Mouse (Mus musculus): Measurements from ENCODE around the gene Ccl6.

Gene Ccl6

DNA sequence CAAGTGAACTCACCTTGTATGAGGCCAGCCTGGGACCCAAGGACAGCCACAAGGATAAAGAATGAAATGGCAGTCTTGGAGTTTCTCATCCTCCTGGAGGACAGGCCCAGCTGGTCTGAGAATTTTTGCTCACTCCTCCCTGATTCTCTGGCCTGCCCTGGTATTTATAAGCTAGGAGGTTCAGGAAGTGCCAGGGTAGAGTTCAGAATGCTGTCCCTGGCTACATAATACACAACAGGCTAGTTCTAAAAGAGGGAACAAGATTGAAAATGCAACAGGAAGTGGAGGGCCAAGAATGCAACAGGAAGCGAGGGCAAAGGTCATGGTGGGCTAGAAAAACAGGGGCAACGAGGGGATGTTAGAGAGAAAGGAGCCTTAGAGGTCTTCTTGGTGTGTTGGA, at the start of gene Ccl6:
Ccl6 (minus strand) TSS at position 235 of the 400 bp plus-strand sequence.
- DNase-seq (ENCODE audit: low spot score in 2 of 2) = no peak

DNA sequence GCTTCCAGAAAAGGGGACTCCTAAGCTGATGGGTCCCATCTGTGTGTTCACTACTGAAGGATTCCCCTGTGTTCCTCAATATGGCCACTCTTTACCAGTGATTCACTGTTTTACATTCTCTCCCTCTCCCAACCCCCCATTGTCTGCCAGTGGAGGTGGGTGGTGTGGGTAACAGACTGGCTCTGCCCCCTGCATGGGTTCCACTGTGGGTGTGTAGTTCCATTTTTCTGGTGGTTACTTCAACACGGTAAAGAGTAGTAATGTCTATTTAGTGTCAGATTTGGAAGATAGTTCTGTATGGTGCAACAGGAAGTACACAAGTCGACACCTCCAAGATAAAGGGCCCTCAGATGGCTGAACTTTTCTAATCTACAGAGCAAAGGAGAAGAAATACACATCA, 48.3 kb upstream of the Ccl6 start:
- no peak for DNase-seq (ENCODE audit: low spot score in 2 of 2)

DNA sequence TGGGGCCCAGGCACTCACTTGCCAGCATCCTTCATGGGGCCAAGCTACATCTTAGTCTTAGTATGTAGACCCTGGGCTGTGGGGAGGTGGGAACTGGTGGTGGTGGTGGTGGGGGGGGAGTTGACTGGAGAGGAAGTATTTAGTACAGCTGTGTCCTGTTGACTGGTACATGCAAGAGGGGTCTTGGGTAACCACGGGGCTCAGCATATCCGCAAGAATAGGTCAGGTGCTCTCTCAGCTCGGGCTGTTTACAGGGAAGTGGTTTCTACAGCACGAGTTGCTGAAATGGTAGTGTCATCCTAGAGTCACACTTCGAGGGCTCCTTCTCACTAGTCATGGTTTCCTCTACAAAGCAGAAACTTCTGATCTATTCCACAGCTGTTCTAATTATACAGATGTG, 47.3 kb upstream of the Ccl6 start:
- DNase-seq (ENCODE audit: low spot score in 2 of 2) = no peak

DNA sequence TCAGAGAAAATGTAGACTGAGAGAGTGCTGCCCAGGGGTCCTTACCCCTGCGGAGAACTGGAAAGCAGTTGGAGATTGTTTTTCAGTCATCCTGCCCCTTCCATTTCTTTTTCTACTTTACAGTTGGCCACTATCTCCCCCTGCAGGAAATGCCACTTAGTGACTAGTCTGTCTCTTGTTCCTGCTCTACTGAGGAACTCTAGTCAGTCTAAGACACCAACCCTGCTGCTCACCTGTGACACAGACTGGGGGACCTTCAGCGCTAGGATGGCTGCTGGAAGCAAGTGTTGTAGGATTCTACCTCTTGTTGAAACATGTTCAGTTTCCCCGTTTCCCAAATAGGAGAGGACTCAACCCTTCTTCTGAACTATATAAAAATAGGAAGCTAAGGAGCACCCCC, 46.6 kb upstream of the Ccl6 start:
- no peak for DNase-seq (ENCODE audit: low spot score in 2 of 2)

DNA sequence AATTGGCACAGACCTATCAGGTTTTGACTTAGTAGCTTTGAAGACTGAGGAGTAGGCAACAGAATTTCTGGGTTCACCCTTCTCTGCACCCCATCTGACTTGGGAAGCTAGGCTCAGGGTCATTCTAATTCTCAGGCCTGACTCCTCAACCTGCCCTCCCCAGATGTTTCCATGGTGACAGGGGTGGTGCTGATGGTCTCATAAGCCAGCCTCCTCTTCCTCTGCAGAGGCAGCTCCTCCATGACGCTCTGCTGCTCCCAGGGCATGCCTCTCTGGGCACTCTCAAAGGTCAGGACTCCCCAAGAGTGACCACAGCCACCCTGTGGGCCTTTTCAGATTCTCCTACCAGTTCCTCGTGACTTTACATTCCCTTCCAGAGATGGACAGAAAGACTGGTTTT, 46.0 kb upstream of the Ccl6 start:
- no peak for DNase-seq (ENCODE audit: low spot score in 2 of 2)

DNA sequence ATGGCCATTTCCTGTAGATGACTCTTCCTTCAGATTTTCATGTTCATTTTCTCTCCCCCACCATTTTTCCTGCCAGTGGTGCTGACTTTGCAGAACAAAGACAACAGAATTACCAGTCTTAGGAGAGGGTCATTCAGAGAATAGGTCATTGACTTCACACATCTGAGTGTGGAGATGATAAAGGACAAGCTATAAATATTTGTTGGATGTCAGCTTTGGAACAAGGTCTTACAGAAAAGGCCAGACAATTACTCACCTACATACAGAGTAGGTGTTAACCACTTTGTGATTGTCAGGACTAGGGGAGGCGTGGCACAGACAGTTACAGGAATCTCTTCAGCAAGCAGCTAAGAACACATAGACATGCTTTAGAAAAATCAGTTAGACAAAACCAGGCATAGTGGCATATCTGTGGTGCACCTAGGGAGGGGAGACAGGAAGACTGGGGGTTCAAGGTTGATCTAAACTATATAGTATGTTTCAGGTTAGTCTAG, 43.9 kb upstream of the Ccl6 start:
- no peak for DNase-seq (ENCODE audit: low spot score in 2 of 2)

DNA sequence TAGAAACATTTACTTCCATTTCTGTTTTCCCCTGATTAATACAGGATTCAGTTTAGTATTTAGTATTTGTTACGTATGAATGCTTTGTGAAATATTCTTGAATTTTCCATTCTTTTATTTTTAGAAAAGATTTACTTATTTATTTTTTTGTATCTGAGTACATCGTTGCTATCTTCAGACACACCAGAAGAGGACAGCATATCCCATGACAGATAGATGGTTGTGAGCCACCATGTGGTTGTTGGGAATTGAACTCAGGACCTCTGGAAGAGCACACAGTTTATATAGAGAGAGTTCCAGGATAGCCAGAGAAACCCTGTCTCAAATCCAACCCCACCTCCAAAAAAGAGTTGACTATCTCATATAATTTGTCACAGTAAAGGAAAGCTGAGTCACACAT, 42.0 kb upstream of the Ccl6 start:
- no peak for DNase-seq (ENCODE audit: low spot score in 2 of 2)

DNA sequence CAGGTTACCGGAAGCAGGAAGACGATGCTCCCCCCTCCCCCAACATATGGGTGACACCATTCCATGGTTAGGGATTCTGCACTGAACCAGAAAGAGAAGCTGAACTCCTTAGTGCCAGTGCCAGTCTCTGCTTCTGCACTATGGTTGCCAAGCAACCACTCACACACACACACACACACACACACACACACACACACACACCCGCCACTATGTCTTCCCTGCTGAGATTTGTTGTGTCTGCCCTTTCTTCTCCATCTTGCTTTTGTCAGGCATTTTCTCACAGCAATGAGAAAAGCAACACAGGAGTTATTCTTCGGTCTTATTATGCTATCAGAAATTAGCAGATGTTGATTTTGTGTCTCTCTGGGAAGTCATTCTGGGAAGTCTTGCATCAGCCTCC, 41.5 kb upstream of the Ccl6 start:
- DNase-seq (ENCODE audit: low spot score in 2 of 2) = no peak

DNA sequence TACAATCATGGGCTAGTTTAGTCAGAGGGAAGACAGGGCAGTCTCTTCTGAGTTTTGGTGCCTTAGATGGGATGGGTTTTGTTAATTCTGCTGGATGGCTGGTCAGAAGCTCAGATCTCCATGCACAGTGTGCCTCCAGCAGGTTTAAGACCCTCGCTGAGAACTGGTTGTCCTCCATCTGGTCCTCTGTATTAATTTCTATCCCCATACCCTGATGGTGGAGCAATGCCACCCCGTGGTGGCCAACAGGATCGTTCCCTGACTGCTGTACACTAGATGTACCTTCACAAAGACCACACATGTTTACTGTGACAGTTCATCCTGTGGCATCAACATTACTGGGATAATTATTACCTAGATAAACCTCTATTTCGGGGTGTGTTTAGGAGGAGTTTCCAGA, 39.9 kb upstream of the Ccl6 start:
- DNase-seq (ENCODE audit: low spot score in 2 of 2) = no peak

DNA sequence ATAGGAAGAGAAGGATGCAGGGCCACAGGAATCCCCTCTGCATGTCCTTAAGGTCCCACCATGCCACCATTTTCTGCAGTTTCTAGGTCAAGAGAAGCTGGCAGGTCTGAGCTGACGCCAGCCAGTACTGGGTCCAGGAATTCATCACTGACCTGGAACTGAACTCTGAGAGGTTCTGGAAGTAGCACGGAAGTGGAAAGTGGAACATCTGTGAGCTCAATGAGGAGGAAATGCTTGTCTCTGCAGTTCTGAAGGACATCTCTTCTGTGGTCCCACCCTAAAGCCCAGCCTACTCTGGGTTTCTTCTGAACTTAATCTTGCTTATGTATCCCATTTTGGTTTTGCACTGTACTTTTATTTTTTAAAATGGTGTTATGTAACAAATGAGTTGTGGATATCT, 38.2 kb upstream of the Ccl6 start:
- DNase-seq (ENCODE audit: low spot score in 2 of 2) = no peak

DNA sequence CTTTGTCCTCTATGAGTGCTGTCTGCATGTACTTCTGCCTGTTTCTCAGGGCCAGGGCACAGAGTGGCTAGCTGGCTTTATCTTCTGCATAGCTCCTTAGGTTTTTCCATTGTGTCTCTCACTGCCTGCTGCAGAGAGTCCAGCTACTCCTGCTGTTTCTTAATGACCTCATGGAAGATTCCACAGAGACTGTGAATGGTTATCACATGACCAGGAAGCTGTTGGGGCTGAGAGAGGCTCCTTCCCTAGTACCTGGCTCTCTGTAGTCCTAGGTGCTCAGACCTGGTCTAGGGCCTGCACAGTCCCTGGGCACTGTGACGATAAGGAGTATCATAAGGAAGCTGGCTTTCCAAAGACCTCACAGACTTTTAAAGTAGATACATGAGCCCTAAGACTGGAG, 37.7 kb upstream of the Ccl6 start:
- DNase-seq (ENCODE audit: low spot score in 2 of 2) = no peak

DNA sequence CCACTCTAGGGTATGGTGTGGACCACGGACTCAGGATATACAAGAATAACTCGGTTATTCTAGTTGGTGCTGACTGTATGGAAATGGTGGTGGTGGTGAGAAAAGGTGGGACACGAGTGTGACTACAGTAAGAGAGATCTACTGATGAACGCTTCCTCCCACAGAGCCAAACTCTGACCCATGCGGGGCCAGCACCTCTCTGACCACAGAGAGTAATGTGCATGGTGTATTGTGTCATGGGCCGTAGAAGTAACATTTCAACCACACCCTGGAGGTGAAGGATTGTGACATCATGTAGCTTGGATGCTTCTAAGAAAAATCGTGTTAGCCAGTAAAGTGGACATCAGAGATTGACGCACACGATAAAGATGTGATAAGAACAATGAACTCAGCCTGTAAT, 35.9 kb upstream of the Ccl6 start:
- no peak for DNase-seq (ENCODE audit: low spot score in 2 of 2)

DNA sequence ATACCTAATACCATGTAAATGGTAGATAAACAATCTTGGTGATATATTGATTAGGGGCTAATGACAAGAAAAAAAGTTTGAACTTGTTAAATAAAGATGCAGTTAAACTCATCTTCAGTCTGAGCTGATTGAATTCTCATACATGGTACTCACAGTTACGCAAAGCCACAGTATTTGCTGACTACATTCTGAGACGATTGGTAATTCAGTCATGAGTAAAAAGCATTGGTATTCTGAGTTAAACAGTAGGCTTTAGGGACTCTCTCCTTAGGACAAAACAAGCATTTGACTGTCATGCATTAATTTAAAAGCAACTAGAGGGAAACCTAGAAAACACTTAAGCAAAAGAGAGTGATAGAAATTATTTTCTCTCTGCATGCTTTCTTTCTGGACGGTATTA, 30.7 kb upstream of the Ccl6 start:
- no peak for DNase-seq (ENCODE audit: low spot score in 2 of 2)

DNA sequence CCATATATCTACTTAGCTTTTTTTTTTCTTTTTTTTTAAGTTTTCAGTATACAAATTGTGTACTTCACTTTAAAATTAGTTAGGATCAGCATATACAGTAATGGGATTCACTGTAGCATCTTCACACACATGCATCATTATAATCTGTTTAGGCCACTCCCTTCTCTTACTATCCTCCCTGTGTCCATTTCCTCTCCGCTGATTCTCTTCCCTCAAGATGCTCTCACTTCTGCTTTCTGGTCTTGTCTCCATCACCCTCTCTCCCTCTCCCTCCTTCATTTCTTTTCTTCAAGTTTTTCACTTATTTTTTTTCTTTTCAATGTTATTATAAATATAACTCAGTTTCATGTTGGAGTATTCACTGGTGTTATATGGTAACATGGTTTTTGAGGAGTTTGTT, 26.1 kb upstream of the Ccl6 start:
- DNase-seq (ENCODE audit: low spot score in 2 of 2) = no peak

DNA sequence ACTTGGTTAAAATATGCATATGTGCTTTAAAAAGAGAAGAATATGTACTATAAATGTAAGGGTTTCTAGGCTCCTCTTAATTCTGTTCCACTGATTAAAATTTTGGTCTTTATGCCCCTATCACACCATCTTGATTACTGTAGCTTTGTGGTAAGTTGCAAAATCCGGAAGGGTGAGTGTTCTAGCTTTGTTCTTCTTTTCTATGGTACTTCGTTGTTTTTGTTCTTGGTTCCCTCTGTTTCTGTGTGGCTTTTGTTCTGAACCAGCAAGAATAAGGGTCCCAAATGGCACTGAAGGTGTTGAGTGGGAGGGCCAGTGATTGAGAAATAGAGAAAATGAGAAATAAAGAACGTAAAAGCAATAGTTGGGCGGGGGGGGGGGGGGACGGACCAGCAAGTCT, 25.4 kb upstream of the Ccl6 start:
- no peak for DNase-seq (ENCODE audit: low spot score in 2 of 2)

DNA sequence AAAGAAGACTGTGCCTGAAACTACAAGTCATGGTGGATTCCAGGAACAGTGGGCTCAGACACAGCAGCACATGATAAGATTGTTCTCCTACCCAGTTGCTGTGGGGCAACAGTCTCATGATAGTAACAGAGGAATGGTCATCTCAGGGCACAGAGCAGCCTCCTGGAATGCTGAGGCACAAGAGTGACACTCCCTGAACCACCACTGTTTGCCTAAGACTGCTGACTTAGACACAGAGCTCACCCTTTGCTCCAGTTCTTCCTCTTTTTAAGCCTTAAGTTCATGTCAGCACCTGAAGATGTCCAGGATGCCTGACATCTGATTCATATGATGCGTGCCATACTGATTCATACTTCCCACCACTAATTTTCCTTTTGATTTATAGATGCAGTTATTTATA, 23.7 kb upstream of the Ccl6 start:
- no peak for DNase-seq (ENCODE audit: low spot score in 2 of 2)

DNA sequence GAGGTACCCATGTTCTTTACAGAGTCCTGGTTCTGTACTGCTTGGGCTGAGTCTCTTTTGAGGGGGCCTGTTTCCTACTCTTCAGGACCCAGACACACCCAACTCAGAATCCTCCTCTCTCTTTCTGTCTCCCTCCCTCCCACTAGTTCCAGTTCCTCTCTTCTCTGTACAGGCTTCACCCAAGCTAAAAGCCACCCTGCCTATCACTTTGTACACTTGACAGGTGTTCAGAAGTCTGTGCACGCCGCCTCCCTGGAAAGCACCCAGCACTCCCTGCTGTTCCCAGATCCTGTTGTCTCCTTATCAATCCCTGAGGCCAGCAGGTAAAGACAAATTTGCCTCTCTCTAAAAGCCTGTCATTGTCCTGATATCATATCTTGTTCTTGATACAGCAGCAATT, 18.0 kb upstream of the Ccl6 start:
- no peak for DNase-seq (ENCODE audit: low spot score in 2 of 2)

DNA sequence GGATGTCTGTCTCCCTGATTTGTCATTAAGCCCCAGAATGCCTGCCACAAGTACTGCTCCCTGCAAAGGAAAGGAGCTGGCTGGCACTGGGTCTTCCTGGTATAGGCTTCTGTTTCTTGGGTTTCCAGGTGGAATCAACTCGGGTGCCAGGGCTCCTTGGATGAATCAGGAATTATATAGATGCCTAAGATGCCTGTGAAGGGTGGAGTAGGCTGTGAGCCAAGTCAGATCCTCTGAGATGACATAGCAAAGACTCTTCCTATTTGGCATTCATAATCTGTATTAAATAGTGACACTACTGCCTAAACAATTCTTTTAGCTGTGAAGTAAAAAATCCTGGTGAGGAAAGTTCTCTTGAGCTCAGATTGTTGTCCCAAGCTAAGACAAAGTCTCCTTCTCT, 13.5 kb upstream of the Ccl6 start:
- no peak for DNase-seq (ENCODE audit: low spot score in 2 of 2)

DNA sequence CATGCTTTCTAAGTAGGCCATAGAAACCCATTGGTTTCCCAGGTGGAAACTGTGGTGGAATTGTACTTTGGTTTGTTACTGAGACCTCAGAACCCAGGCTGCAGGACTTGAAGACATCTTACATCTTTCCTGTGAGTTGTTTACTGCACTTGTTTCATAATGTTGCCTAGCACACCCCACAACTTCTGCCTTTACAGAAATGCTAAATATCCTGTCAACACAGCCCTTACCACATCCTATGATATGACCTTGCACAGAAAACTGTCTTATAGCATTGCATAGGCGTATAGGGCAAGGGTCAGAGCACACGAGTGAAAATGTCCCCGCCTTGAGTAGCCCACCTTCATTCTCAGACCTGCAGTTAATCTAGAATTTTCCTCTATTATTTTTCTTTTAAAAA, 12.6 kb upstream of the Ccl6 start:
- no peak for DNase-seq (ENCODE audit: low spot score in 2 of 2)

DNA sequence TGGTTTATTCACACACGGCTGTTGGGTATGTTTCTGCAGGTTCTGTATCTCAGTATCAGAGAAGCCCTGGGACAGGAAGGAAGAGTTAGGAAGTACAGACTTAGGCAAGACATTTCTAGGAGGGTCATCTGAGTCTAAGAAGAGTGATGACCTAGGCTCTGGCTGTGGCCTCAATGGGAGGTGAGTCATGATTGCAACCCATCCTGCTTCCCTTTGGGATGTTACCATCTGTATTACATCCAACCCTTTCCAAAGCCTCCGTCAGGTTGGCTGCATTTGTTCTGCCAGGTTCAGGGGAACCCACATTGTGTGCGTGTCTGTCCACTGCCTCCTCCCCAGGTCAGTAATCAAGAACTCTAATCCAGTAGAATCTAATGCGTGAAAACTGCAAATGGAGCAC, 11.8 kb upstream of the Ccl6 start:
- no peak for DNase-seq (ENCODE audit: low spot score in 2 of 2)

DNA sequence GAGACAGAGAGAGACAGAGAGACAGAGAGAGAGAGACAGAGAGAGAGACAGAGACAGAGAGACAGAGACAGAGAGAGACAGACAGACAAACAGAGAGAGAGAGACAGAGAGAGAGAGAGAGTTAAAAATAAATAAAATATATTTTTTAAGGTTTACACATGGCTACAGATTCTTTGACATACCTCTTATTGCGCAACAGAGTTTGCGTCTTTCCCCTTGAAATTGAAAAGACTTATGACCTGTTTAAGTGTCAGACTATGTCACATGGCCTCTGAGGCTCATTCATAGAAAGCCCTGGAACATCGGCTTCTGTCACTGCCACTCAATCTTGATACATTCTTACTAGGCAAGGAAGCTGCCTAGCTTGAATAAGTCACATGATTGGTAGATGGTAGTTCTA, 10.5 kb upstream of the Ccl6 start:
- DNase-seq (ENCODE audit: low spot score in 2 of 2) = no peak

DNA sequence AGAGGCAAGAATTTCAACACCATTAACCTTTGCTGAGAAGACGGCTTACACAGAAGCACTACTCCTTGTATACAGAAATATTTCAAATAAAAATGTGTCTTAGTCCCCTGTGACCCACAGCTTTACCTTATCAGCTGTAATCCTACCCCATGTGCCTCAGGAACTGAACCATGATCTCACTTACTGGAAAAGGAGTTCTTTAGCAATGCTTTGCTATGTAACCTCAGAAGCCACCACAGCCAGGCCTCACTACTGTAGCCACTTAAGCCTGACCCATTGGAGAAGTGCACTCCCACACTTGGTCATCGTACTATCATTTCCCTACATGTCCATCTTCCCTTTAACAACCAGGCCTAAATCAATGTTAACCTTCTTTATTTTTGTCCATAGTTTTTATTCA, 7.7 kb upstream of the Ccl6 start:
- DNase-seq (ENCODE audit: low spot score in 2 of 2) = no peak

DNA sequence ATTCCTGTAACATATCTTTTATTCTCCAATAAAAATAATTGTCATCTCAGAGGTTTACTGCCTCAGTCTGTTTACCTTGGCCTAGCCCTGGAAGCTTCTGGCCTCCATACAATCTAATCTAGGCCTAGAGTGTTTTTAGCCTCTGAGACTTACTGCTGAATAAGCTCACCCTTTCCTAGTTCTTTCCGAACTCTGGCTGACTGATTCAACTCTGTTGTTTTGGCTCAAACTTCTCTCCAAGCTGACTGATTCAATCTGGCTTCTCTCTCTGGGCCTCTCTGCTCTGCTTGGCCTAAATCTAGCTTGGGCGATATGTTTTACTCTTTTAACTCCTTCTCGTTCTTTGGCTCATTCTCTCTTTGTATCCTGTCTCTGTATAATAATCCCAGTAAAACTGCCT, 6.1 kb upstream of the Ccl6 start:
- no peak for DNase-seq (ENCODE audit: low spot score in 2 of 2)

DNA sequence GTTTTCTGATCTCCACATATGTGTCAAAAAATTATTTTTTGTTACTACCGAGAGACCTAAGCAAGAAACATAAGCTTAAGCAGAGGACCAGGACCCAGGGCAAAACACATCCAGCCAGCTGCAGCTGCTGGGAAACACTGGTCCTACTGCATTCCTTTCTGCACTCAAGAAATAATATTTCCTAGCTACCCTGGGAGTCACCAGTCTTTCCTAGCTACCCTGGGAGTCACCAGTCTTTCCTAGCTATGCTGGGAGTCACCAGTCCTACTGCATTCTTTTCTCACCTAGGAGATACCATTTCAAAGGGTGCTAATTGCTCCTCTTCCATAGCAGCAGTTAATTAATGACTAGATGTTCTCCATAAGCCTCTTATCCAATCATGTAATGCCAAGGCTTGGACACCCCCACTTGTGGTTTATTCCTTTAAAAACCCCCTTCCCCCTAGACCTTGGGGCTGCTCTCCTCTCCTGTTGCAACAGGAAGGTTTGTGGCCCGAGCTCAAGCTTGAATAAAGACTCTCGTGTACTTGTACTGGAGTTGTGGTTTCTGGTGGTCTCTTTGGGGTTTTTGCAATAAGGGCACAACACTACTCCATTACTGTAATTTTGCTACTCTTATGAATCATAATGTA, 5.4 kb upstream of the Ccl6 start:
- DNase-seq (ENCODE audit: low spot score in 2 of 2) = no peak

DNA sequence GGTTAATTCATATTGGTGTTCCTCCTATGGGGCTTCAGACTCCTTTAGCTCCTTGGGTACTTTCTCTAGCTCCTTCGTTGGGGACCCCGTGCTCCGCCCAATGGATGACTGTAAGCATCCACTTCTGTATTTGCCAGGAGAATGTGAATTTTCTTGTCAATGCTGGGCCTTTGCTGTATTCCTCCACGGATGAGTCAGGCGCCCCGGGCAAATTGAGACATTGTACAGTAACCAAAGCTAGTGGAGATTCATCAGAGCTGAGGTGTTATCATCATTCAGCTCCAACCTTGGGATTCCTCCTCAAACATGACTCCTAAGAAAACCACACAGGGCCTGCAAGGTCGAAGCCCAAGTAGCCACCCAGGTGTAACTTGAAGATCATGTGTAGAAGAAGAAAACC, 4.9 kb upstream of the Ccl6 start:
- no peak for DNase-seq (ENCODE audit: low spot score in 2 of 2)
